Mouse (Mus musculus): ENCODE measurements around the gene Hif1an. TPM values are rescaled to one million over a fixed set of nuclear protein-coding genes. Genes with fewer than 3 reads are reported as not detected.

The Hif1an gene
- total RNA-seq, 2 experiments from 2014 or later = 5.2 to 14.2 TPM

- ATAC-seq (replicated peaks; ENCODE audit: low FRiP score, low TSS enrichment, poor library complexity, severe bottlenecking) = peak; percentile 91
These were observed 7.6 kb upstream of the Hif1an start, which contains the start of gene Ndufb8 for GRCm38 (mm10) chr19:44554861-44555590. Gene Ndufb8, minus strand, starts transcription at chr19:44555440.

DNA sequence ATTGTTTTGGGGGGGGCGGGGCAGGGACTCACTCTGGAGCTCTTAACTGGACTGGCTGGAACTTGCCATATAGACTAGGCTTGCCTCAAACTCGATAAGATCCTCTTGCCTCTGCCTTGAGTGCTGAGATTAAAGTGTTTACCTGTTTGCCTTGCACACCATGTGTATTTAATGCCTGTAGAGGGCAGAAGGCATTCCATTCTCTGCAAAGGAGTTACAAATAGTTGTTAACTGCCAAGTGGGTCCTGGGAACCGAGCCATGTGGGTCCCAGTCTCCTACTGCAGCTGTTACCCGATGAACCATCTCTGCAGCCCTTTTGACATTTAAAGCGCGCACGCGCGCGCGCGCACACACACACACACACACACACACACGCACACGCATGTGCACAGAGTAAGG, 1.4 kb downstream of the Hif1an start:
- ATAC-seq (replicated peaks; ENCODE audit: low FRiP score, low TSS enrichment, poor library complexity, severe bottlenecking) = no peak

DNA sequence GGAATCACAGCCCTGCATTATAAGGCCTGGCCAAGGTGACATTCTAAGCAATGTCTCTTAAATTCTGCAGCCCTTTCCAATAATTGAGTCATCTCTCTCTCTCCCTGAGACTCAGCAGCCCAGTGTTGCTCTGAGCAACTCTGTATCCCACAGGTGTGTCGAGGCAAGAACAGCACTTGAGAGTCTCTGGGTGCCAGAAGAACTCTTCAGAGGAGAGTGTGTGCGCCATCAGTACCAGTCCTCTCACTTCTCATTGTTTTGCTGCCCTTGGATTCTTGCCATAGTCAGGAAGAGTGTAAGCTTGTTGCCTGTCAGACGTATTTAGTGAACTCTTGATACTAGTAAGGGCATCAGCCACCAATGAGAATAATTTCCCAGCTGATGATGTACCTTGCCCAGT, 5.1 kb downstream of the Hif1an start:
- no peak for ATAC-seq (replicated peaks; ENCODE audit: low FRiP score, low TSS enrichment, poor library complexity, severe bottlenecking)

- no peak for ATAC-seq (replicated peaks; ENCODE audit: low FRiP score, low TSS enrichment, poor library complexity, severe bottlenecking)
These were observed 13.6 kb downstream of the Hif1an start for GRCm38 (mm10) chr19:44576275-44576674.

DNA sequence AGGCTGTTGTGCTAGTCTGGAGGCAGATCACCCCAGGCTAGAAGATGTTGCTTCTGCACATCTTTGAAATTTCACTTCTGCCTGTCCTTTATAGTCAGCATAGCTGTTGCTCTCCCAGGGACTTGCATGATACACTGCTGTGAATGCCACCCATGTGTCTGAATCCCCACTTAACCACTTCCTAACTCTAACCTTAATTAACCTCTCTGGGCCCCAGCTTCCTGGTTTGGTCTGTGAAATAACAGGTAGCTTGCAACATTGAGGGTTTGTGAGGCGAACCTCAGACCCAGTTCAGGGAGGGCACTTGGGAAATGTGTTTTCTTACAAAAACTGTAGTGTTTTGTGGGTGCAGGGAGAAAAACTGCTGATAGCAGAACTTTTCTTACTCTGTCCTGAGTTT, 15.4 kb downstream of the Hif1an start:
- no peak for ATAC-seq (replicated peaks; ENCODE audit: low FRiP score, low TSS enrichment, poor library complexity, severe bottlenecking)

DNA sequence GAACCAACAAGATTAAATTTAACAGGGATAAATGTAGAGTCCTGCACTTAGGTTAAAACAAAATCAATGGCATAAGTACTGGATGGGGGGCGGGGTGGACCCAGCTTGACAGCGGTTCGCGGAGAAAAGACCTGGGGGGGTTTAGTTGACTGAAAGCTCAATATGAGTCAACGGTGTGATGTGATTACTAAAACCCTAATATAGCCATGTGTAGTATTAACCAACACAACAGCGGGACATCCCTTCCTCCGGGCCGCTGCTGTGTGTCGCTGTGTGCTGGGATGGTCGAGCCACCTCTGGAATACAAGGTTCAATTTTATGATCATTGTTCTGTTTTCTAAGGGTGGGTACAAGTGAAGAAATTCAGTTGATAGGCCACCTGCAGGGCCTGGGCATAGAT, 19.5 kb downstream of the Hif1an start:
- no peak for ATAC-seq (replicated peaks; ENCODE audit: low FRiP score, low TSS enrichment, poor library complexity, severe bottlenecking)

- peak; percentile 96 for ATAC-seq (replicated peaks; ENCODE audit: low FRiP score, low TSS enrichment, poor library complexity, severe bottlenecking)
These were observed 20.1 kb downstream of the Hif1an start for GRCm38 (mm10) chr19:44582638-44583309.

DNA sequence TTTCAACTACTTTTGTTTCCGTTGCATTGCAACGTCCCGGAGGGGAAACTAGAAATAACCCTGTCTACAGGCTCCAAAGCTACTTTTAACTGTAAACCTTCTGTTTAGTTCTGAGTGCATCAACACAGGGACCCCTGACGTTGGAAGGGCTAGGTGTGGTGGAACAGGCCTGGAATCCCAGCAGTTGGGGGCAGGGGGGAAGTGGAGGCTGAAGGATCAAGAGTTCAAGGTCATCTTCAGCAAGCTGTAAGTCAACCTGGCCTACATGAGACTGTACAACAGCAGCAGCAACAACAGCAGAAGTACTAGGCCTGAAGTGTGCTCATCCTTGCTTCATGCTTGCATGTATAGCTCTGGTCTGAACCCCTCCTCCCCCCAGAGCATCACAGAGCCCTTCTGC, 25.4 kb downstream of the Hif1an start:
- ATAC-seq (replicated peaks; ENCODE audit: low FRiP score, low TSS enrichment, poor library complexity, severe bottlenecking) = no peak

GRCm38 (mm10) chr19:44589591-44590223, 27.1 kb downstream of the Hif1an start:
- no peak for ATAC-seq (replicated peaks; ENCODE audit: low FRiP score, low TSS enrichment, poor library complexity, severe bottlenecking)

DNA sequence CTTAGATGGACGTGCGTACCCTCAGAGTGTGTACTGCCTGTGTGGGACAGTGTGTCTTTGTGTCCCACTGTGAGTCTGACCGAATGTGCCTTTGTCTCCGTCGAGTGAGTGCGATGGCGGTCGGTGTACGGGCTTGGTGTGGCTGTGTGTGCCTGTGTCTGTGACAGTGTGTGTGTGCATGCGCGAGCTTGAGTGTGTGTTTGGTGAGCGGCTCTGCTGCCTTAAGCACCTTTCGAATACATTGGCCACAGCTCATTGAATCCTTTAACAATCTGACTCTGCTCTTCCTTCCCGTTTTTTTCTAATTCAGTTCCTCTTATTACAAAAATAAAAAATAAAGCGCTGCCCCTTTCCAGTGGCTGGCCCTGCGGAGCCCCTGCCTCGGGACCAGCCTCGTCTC, 28.3 kb downstream of the Hif1an start:
- ATAC-seq (replicated peaks; ENCODE audit: low FRiP score, low TSS enrichment, poor library complexity, severe bottlenecking) = no peak

GRCm38 (mm10) chr19:44591638-44592037, 29.0 kb downstream of the Hif1an start:
- ATAC-seq (replicated peaks; ENCODE audit: low FRiP score, low TSS enrichment, poor library complexity, severe bottlenecking) = no peak

GRCm38 (mm10) chr19:44594180-44594579, 31.5 kb downstream of the Hif1an start:
- no peak for ATAC-seq (replicated peaks; ENCODE audit: low FRiP score, low TSS enrichment, poor library complexity, severe bottlenecking)

DNA sequence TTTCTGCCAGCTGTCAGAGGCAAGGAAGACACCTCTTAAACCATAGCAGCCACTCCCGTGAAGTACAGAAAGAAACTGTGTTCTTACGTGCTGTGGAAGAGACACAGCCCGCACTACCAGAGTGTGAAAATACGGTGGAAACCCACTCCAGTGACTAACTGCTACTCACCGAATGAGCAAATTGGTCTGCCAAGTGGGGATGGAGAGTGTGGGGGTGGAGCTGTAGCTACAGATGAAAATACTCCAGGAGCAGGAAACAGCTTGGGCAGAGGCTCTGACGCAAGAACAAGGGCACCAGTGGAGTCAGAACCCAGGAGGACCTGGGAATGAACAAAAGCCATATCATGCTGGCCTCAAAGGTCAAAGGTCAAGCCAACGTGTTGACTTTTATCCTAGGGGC, 55.5 kb downstream of the Hif1an start:
- ATAC-seq (replicated peaks; ENCODE audit: low FRiP score, low TSS enrichment, poor library complexity, severe bottlenecking) = no peak

Other genes with a start within 250 kb of the Hif1an start
- gene Scd4, start 229.8 kb upstream of the Hif1an start, total RNA-seq (2014; fragmentation: Nextera tagmentation) = 0.69 and 2.1 TPM in 2 replicates
- 0.38 TPM in 1 of 2 replicates, not detected in the other for gene Scd4, start 229.8 kb upstream of the Hif1an start, total RNA-seq (2017)
- 14.0 and 16.2 TPM in 2 replicates for gene Scd1, start 155.0 kb upstream of the Hif1an start, total RNA-seq (2014; fragmentation: Nextera tagmentation)
- 4.3 and 18.8 TPM in 2 replicates for gene Scd1, start 155.0 kb upstream of the Hif1an start, total RNA-seq (2017)
- gene Wnt8b, start 69.4 kb upstream of the Hif1an start, total RNA-seq (2014; fragmentation: Nextera tagmentation) = not detected in 2 replicates
- gene Wnt8b, start 69.4 kb upstream of the Hif1an start, total RNA-seq (2017) = not detected in 2 replicates
- 0.47 and 1.7 TPM in 2 replicates for gene Sec31b, start 17.0 kb upstream of the Hif1an start, total RNA-seq (2014; fragmentation: Nextera tagmentation)
- gene Sec31b, start 17.0 kb upstream of the Hif1an start, total RNA-seq (2017) = 0.23 and 0.61 TPM in 2 replicates
- gene Gm20538, start 10.0 kb upstream of the Hif1an start, total RNA-seq (2014; fragmentation: Nextera tagmentation) = not detected in 2 replicates
- not detected in 2 replicates for gene Gm20538, start 10.0 kb upstream of the Hif1an start, total RNA-seq (2017)
- 485 and 490 TPM in 2 replicates for gene Ndufb8, start 7.4 kb upstream of the Hif1an start, total RNA-seq (2014; fragmentation: Nextera tagmentation)
- 262 and 339 TPM in 2 replicates for gene Ndufb8, start 7.4 kb upstream of the Hif1an start, total RNA-seq (2017)
- gene Pax2, start 193.2 kb downstream of the Hif1an start, total RNA-seq (2014; fragmentation: Nextera tagmentation) = not detected in 2 replicates
- not detected in 2 replicates for gene Pax2, start 193.2 kb downstream of the Hif1an start, total RNA-seq (2017)

Measured in megakaryocyte-erythroid progenitor cell, adult 5-6 weeks (primary cell).